Mouse (Mus musculus) lung, postnatal 0 days (tissue): ENCODE data around the gene C2cd6.
A peak's percentile ranks its signal among the peaks of the same experiment; 100 is the strongest.

Source experiments
- CTCF ChIP-seq: IDR thresholded peaks from 2 replicates; pipeline ENCODE4 v1.5.1; 2016; ENCODE audit warnings: antibody characterized with exemption, mild to moderate bottlenecking
- EP300 ChIP-seq: IDR thresholded peaks from 2 replicates; pipeline ENCODE4 v1.6.1; 2016; ENCODE audit warnings: antibody characterized with exemption, mild to moderate bottlenecking, control low read depth

DNA sequence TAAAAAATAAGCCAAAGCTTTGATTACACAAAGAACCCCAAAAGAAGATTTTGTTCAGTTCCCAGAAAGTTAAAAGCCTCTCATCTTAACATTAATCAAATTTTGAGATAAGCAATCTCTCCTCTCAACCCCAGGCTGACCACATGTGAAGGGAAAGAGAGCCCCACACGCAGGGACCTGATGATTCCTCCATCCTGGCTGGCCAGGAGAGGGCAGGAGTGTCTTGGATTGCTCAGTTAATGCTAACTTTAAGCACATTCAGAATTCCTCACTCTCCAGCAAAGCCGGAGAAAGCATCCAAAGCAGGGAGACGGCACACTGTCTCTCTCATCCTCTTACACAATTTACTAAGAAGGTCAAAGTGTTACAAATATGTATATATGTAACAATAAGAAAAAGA, 26.7 kb downstream of the C2cd6 start:
- peak; percentile 77 for TF ChIP-seq CTCF
- TF ChIP-seq EP300 = no peak
